Mouse (Mus musculus) spleen, postnatal 4 days (tissue): Measurements from ENCODE around the gene Grpel1.

Experiments
- DNase-seq, 2 experiments: peaks; one replicate each; pipeline ENCODE4 v3.0.0; 2022; ENCODE audit warnings: low spot score in 2 of 2

Gene Grpel1

GRCm38 (mm10) chr5:36461231-36461630 is 3.6 kb upstream of the Grpel1 start:
- DNase-seq: no peak

GRCm38 (mm10) chr5:36462810-36463209 is 2.0 kb upstream of the Grpel1 start:
- DNase-seq: peak; percentile 82 to 95

GRCm38 (mm10) chr5:36463391-36463790 is 1.4 kb upstream of the Grpel1 start:
- DNase-seq: no peak

- DNase-seq: no peak
Measured at GRCm38 (mm10) chr5:36465889-36466288, 1.1 kb downstream of the Grpel1 start.

GRCm38 (mm10) chr5:36471206-36471605 is 6.4 kb downstream of the Grpel1 start:
- DNase-seq: no peak

GRCm38 (mm10) chr5:36472876-36473655 is 8.3 kb downstream of the Grpel1 start:
- no peak for DNase-seq

GRCm38 (mm10) chr5:36474283-36474682 is 9.5 kb downstream of the Grpel1 start:
- DNase-seq: peak; percentile 76 to 88

GRCm38 (mm10) chr5:36477486-36477885 is 12.7 kb downstream of the Grpel1 start:
- no peak for DNase-seq

GRCm38 (mm10) chr5:36478540-36479420 is 14.0 kb downstream of the Grpel1 start:
- DNase-seq: no peak

- no peak for DNase-seq
Measured at GRCm38 (mm10) chr5:36479735-36480134, 14.9 kb downstream of the Grpel1 start.

- DNase-seq: no peak
Measured at GRCm38 (mm10) chr5:36480398-36480797, 15.6 kb downstream of the Grpel1 start.

GRCm38 (mm10) chr5:36481114-36481513 is 16.3 kb downstream of the Grpel1 start:
- no peak for DNase-seq

- DNase-seq: peak; percentile 55 to 83
Measured at GRCm38 (mm10) chr5:36483203-36484101, 18.7 kb downstream of the Grpel1 start.

- peak; percentile 97 to 99 for DNase-seq
Measured at GRCm38 (mm10) chr5:36484171-36484990, 19.6 kb downstream of the Grpel1 start, which contains the start of the genes Tada2b and Ccdc96. Tada2b (minus strand) TSS chr5:36484285. Ccdc96 (plus strand) TSS chr5:36484588.

- no peak for DNase-seq
Measured at GRCm38 (mm10) chr5:36485306-36485705, 20.5 kb downstream of the Grpel1 start.

- DNase-seq: no peak
Measured at GRCm38 (mm10) chr5:36489225-36489624, 24.4 kb downstream of the Grpel1 start.

GRCm38 (mm10) chr5:36493919-36494318 is 29.1 kb downstream of the Grpel1 start:
- DNase-seq: no peak

GRCm38 (mm10) chr5:36494709-36495108 is 29.9 kb downstream of the Grpel1 start:
- DNase-seq: no peak

- DNase-seq: no peak
Measured at GRCm38 (mm10) chr5:36505235-36505634, 40.4 kb downstream of the Grpel1 start.

GRCm38 (mm10) chr5:36505643-36506042 is 40.8 kb downstream of the Grpel1 start:
- no peak for DNase-seq

- DNase-seq: no peak
Measured at GRCm38 (mm10) chr5:36508351-36508750, 43.6 kb downstream of the Grpel1 start.
